Mouse (Mus musculus) lung, adult 2 months (tissue): ENCODE data around the gene Olfr830.

Source experiments
- CTCF ChIP-seq: fragments of 200-500 bp; IDR thresholded peaks from 2 replicates; pipeline ENCODE4 v1.5.1; 2011; ENCODE audit warnings: mild to moderate bottlenecking, low read length, control low read depth; ENCODE audit not compliant: insufficient read depth
- POLR2A ChIP-seq: fragments of 200-500 bp; IDR thresholded peaks from 2 replicates; pipeline ENCODE4 v1.6.1; 2011; ENCODE audit warnings: low read depth, mild to moderate bottlenecking, control low read depth, low read length, borderline replicate concordance; ENCODE audit errors: extremely low read depth

DNA sequence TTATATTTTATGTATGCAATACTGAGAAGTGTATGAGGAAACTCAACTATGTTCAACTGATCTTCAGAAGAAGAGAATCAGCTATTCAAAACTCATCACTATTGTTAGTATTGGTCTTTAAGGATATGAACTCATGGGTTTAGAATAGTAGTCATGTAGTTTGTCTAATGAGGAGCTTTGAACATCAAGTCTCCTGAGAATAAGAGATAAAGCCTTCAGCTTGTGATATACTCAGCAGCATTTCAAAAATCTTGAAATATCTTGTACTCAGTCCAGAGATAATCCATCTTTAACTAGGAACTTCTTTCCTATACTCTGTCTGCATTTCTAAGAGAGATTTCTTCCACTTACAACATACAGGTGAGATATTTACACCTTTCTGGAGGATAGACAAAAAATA, at the start of gene Olfr830:
- no peak for TF ChIP-seq CTCF
- TF ChIP-seq POLR2A: no peak
